Mouse (Mus musculus) spleen, adult 2 months (tissue): ENCODE measurements at regions not wholly inside any gene's neighbourhood (a gene's known extent, or its start where the extent isn't known, plus 50 kb on each side); places are given as distances from the start of the nearest gene placed in this dataset.

Experiments
- CTCF ChIP-seq: fragments of 200-500 bp; IDR thresholded peaks from 2 replicates; pipeline ENCODE4 v1.5.1; 2011; ENCODE audit warnings: mild to moderate bottlenecking, inconsistent platforms; ENCODE audit not compliant: insufficient read depth, insufficient read length, insufficient replicate concordance; ENCODE audit errors: extremely low read depth
- POLR2A ChIP-seq: fragments of 200-500 bp; IDR thresholded peaks from 2 replicates; pipeline ENCODE4 v1.6.1; 2011; ENCODE audit warnings: low read depth, low read length, inconsistent platforms

- no peak for TF ChIP-seq CTCF
- TF ChIP-seq POLR2A: no peak
These were observed 422.9 kb upstream of the Smim15 start for GRCm38 (mm10) chr13:107621337-107621736.
